Mouse (Mus musculus) forebrain, embryonic 14.5 days (tissue): Measurements from ENCODE around the gene Gm9844. TPM values are rescaled to one million over a fixed set of nuclear protein-coding genes. Genes with fewer than 3 reads are reported as not detected.

Experiments
- polyA plus RNA-seq: library from polyadenylated mRNA; unstranded; fragments of >200 nt; fragmentation: Nextera tagmentation; extraction: Ambion mirVana; gene quantifications from 2 replicates; pipeline ENCODE4 v1.2.1, GENCODE M21; 2014

The Gm9844 gene
- polyA plus RNA-seq, 1 experiment from 2014 or later = 36.6 TPM

Other genes with a start within 250 kb of the Gm9844 start
- 0.20 and 0.21 TPM in 2 replicates for gene Lypd3, start 225.7 kb upstream of the Gm9844 start, polyA plus RNA-seq
- not detected in 2 replicates for gene Tex101, start 185.5 kb upstream of the Gm9844 start, polyA plus RNA-seq
- gene BC049730, start 153.0 kb upstream of the Gm9844 start, polyA plus RNA-seq = not detected in 2 replicates
- not detected in 2 replicates for gene Gm4763, start 135.3 kb upstream of the Gm9844 start, polyA plus RNA-seq
- 0.19 and 0.63 TPM in 2 replicates for gene Cd177, start 101.9 kb upstream of the Gm9844 start, polyA plus RNA-seq
- not detected in 2 replicates for gene Ceacam10, start 85.0 kb upstream of the Gm9844 start, polyA plus RNA-seq
- gene Lypd4, start 7.7 kb downstream of the Gm9844 start, polyA plus RNA-seq = not detected in 2 replicates
- not detected in 2 replicates for gene Dmrtc2, start 7.8 kb downstream of the Gm9844 start, polyA plus RNA-seq
- gene Rps19, start 22.2 kb downstream of the Gm9844 start, polyA plus RNA-seq = 1,541 and 2,138 TPM in 2 replicates
- not detected in 2 replicates for gene Cd79a, start 35.2 kb downstream of the Gm9844 start, polyA plus RNA-seq
- gene Arhgef1, start 40.7 kb downstream of the Gm9844 start, polyA plus RNA-seq = 26.9 and 41.3 TPM in 2 replicates
- gene Gm4881, start 82.3 kb downstream of the Gm9844 start, polyA plus RNA-seq = 0.70 and 1.1 TPM in 2 replicates
- 240 and 248 TPM in 2 replicates for gene Rabac1, start 110.5 kb downstream of the Gm9844 start, polyA plus RNA-seq
- gene Atp1a3, start 143.7 kb downstream of the Gm9844 start, polyA plus RNA-seq = 122 and 183 TPM in 2 replicates
- 11.2 and 14.2 TPM in 2 replicates for gene Grik5, start 210.1 kb downstream of the Gm9844 start, polyA plus RNA-seq
- gene Zfp574, start 210.4 kb downstream of the Gm9844 start, polyA plus RNA-seq = 18.9 and 28.4 TPM in 2 replicates